Mouse (Mus musculus): ENCODE data around the gene Gm48551.

Gene Gm48551

DNA sequence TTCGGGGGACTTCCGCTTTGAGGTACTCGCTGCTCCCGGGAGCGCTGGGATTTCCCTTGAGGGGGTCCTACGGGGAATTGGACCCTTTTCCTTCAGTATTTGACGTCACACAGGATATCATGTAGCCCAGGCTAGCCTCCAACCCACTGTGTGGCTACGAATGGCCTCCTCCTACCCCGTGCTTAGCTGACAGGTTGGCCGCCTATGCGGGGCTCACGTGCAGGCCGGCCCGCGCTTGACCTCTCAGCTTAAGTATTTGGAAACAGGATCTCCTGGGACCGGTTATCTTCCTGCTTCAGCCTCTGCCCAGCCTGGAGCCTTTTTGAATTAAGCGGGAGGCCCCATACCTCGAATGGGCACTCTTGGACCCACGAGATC is 328 bp downstream of the Gm48551 start:
- no peak for DNase-seq

GRCm38 (mm10) chr10:81385603-81386306 is 1.5 kb downstream of the Gm48551 start:
- no peak for DNase-seq

GRCm38 (mm10) chr10:81387716-81388115 is 3.5 kb downstream of the Gm48551 start:
- DNase-seq: no peak

DNA sequence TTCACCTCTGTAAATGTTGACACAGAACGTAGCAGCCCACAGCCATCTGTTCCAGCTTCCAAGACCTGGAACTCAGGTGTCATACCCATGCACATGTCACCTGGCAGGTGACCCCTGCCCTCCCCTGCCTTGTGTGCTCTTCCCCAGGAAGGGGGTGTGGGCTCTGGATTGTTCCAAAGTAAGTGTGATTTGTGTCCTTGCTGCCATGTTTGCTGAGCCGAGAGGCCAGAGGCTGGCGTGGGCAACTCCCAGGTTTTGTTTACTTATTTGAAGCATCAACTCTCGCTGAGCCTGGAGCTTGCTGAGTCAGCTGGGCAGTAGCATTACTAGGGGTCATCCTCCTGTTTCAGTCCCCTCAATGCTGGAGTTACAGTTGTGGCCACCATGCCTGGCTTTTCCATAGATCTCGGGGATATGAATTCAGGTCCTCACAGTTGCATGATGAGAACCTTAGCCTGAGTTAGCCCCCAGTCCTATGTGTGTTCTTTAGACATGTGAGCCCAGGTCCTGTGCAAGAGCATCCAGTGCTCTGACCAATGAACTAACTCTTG is 4.3 kb downstream of the Gm48551 start, which contains the start of gene Gm48552:
Gene Gm48552, plus strand, starts transcription at position 501 of the 551 bp plus-strand sequence.
- DNase-seq: no peak

- DNase-seq: peak; percentile 77
Measured at GRCm38 (mm10) chr10:81389373-81389772, 5.1 kb downstream of the Gm48551 start.

- peak; percentile 80 to 81 for DNase-seq
Measured at GRCm38 (mm10) chr10:81389801-81390677, 5.8 kb downstream of the Gm48551 start.

GRCm38 (mm10) chr10:81390678-81390965 is 6.4 kb downstream of the Gm48551 start:
- DNase-seq: peak in 1 of 2 experiments; percentile 55

- DNase-seq: no peak
Measured at GRCm38 (mm10) chr10:81392270-81392669, 8.0 kb downstream of the Gm48551 start.

DNA sequence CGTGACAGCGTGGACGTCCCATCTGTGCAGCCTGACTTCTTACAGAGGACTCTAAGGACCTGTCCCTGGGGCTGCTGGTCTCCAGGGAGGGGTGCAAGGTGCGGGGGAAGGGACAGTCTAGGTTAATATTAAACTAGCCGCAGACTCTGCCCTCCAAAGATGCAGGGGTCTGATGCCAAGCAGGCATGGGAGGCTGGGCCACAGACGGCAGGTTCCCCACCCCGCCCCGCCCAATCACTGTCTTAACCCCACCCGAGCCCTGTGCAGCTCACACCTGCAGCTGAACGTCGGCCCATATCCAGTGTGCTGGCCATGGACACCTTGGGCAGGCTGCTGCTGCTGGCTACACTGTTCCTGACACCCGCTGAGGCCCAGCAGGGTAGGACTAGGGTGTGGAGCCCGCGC is 8.5 kb downstream of the Gm48551 start, which contains the start of gene Smim24:
Gene Smim24, plus strand, starts transcription at position 271 of the 405 bp plus-strand sequence.
- peak; percentile 75 to 92 for DNase-seq

GRCm38 (mm10) chr10:81393456-81394063 is 9.3 kb downstream of the Gm48551 start:
- DNase-seq: peak; percentile 72 to 76

GRCm38 (mm10) chr10:81395127-81395526 is 10.9 kb downstream of the Gm48551 start:
- DNase-seq: peak; percentile 78 to 85

DNA sequence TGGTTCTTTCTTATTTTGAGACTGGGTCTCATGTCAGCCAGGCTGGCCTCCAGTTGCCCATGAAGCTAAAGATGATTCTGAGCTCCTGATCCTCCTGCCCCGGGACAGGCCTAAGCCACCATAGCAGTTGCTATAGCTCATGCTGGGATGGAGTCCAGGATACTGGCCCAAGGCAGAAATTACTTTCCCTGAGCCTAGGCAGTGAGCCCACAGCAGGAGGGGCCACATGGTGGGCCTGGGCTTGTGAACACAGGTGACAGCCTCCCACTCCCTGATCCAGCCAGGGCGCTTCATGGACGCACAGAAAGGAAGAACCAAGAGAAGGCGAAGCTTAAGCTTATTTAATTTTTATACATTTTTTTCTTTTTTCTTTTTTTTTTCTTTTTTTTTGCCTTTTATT is 11.6 kb downstream of the Gm48551 start:
- DNase-seq: no peak

DNA sequence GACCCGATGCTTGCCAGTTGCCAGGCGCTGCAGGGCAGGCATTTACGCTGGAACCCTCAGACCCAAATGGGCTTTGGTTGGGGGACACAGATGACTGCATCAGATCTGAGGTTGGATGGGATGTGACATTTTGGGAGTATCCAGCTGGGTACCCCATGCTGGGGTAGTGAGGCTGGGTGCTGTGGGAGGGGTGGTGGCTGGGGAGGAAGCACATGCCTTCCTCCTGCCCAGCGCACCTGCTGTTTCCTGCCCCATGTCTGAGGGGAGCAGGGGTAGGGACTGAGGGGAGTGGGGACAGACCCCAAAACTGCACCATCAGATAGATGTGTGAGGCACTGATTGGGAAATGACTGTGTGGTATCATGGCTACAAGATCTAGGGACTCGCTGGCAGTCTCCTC is 12.5 kb downstream of the Gm48551 start:
- no peak for DNase-seq

- no peak for DNase-seq
Measured at GRCm38 (mm10) chr10:81399296-81399695, 15.0 kb downstream of the Gm48551 start.

- no peak for DNase-seq
Measured at GRCm38 (mm10) chr10:81399798-81400308, 15.6 kb downstream of the Gm48551 start.

DNA sequence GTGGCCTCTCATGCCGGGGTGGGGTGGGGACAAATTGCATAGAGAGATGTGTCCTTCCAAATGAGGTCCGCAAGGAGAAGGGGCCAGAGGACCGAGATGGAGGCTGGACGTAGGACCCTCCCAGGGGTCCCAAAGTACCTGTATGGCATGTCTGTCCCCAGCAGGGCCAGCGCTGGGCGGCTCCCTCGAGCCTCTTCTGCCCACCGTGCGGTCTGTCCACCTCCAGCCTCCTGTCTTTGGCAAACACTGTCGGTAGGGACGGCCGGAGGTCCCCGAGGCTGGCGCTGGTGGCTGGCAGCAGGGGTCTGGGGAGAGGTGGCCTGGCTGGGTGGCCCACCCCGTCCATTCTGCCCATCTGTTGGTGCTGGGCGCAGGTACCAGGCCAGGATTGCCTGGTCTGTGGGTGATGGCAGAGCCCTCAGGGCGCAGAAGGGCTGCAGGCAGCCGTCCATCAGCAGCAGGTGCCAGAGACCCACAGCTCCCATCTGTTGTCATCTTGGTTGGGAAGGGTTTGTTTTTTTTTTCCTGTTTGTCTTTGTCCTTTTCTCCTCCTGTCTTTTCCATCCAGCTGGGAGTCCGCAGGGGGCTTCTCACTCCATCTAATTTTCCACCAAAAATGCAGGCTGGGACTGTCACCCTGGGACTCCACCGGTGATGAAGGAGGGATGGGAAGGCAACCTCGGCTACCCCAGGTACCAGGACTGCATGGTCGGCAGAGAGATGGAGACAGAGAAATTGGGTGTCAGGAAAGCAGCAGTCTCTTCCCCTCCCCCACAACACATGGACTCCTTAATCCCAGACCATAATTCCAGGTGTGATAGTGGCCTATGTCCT is 16.3 kb downstream of the Gm48551 start:
- DNase-seq: no peak

- no peak for DNase-seq
Measured at GRCm38 (mm10) chr10:81401205-81401520, 16.9 kb downstream of the Gm48551 start.

- peak; percentile 85 to 91 for DNase-seq
Measured at GRCm38 (mm10) chr10:81401521-81402226, 17.4 kb downstream of the Gm48551 start.

DNA sequence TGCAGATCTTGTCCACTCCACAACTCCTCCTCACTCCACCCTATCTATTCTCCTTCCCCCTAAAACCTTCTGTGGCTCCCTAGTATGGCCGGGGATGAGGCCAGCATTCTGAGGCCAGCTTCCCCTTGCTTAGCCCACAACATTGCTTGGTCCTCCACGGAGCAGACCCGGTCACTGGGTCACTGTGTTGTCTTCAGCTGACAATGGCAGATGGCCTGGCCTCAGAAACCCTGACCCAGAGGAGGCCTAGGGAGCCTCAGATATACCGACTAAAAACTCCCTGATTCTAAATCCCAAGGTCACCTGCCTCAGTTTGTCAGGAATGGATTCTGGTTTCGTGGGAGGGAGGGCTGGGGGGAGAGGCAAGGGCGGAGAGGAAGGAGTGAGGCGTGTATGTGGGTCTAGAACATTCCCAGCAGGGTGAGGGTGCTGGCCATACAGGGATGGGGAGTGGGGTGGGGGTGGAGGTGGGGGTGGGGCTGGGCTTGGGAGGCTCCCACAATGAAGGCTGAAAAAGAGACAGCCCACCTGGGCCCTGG is 18.0 kb downstream of the Gm48551 start:
- no peak for DNase-seq

- no peak for DNase-seq
Measured at GRCm38 (mm10) chr10:81403511-81403910, 19.2 kb downstream of the Gm48551 start.

DNA sequence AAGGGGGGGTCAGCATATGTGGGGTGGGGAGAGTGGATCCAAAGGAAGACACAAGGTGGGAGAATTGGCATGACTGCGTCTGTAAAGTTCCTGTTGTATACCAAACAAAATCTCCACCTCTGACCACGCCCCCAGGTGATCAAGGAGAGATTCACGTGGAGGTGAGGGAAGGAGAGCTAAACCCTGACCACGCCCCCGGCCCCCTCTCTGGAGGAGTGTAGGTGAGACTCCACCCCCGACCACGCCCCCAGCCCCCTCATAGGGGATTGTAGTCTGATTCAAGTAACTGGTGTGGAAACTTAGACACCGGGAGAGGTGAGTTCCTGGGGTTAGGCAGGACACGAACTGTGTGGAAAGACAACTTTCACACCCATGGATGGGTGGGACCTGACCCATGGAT is 19.8 kb downstream of the Gm48551 start:
- peak in 1 of 2 experiments; percentile 66 for DNase-seq
